Mouse (Mus musculus) midbrain, embryonic 11.5 days (tissue): ENCODE measurements at regions not wholly inside any gene's neighbourhood (a gene's known extent, or its start where the extent isn't known, plus 50 kb on each side); places are given as distances from the start of the nearest gene placed in this dataset.

Experiments used
- ATAC-seq: fragments of 200-750 bp; cut with Nextera tagmentation; 2 replicates; pipeline ENCODE4 v1.8.0; 2017; ENCODE audit warnings: moderate TSS enrichment, moderate library complexity; ENCODE audit not compliant: low FRiP score
- DNase-seq: peaks from one replicate; pipeline ENCODE4 v3.0.0; 2015; ENCODE audit warnings: low spot score; ENCODE audit errors: missing footprints
- H3K27ac ChIP-seq: fragments of 300-500 bp; sonication (generic); 2 replicates; pipeline ENCODE4 v1.5.1; 2014; ENCODE audit warnings: low read depth, low read length
- H3K27me3 ChIP-seq: fragments of 300-500 bp; sonication (generic); 2 replicates; pipeline ENCODE4 v1.6.1; 2014; ENCODE audit warnings: mild to moderate bottlenecking, low read length, moderate library complexity, mixed read lengths; ENCODE audit not compliant: control insufficient read depth, insufficient read depth
- H3K36me3 ChIP-seq: fragments of 300-500 bp; sonication (generic); 2 replicates; pipeline ENCODE4 v1.6.1; 2014; ENCODE audit warnings: mild to moderate bottlenecking, low read length, moderate library complexity, mixed read lengths; ENCODE audit not compliant: control insufficient read depth, insufficient read depth
- H3K4me1 ChIP-seq: fragments of 300-500 bp; sonication (generic); 2 replicates; pipeline ENCODE4 v1.6.1; 2014; ENCODE audit warnings: low read length; ENCODE audit not compliant: control insufficient read depth, insufficient read depth
- H3K4me2 ChIP-seq: fragments of 300-500 bp; sonication (generic); 2 replicates; pipeline ENCODE4 v1.6.1; 2014; ENCODE audit warnings: mild to moderate bottlenecking, moderate library complexity
- H3K4me3 ChIP-seq: fragments of 300-500 bp; sonication (generic); 2 replicates; pipeline ENCODE4 v1.5.1; 2014; ENCODE audit warnings: low read depth, low read length
- H3K9ac ChIP-seq: fragments of 300-500 bp; sonication (generic); 2 replicates; pipeline ENCODE4 v1.6.1; 2014; ENCODE audit warnings: low read length
- H3K9me3 ChIP-seq: fragments of 300-500 bp; sonication (generic); 2 replicates; pipeline ENCODE4 v1.6.1; 2016; ENCODE audit warnings: low read length; ENCODE audit not compliant: control insufficient read depth
- WGBS: fragments of 180-500 bp; shearing (Covaris S2); extraction: QIAGEN DNeasy Blood & Tissue Kit; methylation state at CpG from one replicate; pipeline ENCODE4 v1.1.7; 2014; 5-methylcytosine and 5-hydroxymethylcytosine counted together

- Histone ChIP-seq H3K36me3 (no peaks in the 10 kb centered on the region), H3K27me3 (no peaks in the 10 kb centered on the region), H3K9ac (no peak overlapping the region), H3K27ac (no peak overlapping the region), H3K9me3 (no peaks in the 10 kb centered on the region), H3K4me1 (no peaks in the 10 kb centered on the region), H3K4me3 (no peak overlapping the region), H3K4me2 (no peak overlapping the region)
- 79% methylated on average over 6 of the region's 6 CpGs for WGBS
- DNase-seq (no peak), ATAC-seq (no peak)
These were observed 1005.7 kb upstream of the Nudt12 start for GRCm38 (mm10) chr17:60018752-60019323.

DNA sequence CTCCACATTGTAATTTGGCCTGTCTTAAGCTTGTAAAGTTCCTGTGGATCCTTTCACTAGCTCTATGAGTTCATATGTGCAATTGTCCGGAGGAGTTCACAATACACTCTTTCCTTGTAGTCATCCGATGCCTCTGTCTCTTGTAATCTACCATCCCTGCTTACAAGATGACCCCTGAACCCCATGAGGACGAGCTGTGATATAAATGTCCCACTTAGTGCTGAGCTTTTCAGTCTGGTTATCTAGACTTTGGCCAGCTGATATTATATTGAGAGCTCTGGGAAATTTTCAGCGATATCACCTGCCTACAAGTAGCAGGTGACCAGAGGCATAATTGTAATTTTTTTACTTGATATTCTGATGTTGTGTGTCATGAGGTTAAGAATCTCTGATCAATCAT is 984.8 kb upstream of the Nudt12 start:
- no peak for ATAC-seq
- DNase-seq: no peak
- 80% methylated on average over 4 of the region's 4 CpGs for WGBS

GRCm38 (mm10) chr17:59979325-59979880 is 966.2 kb upstream of the Nudt12 start:
- H3K27me3 ChIP-seq: no peaks in the 10 kb centered on the region
- H3K36me3 ChIP-seq: no peaks in the 10 kb centered on the region
- no peak for ATAC-seq
- H3K9me3 ChIP-seq: no peaks in the 10 kb centered on the region
- no peak overlapping the region for H3K4me2 ChIP-seq
- no peak overlapping the region for H3K4me3 ChIP-seq
- no peak overlapping the region for H3K9ac ChIP-seq
- no peak overlapping the region for H3K27ac ChIP-seq
- H3K4me1 ChIP-seq: no peaks in the 10 kb centered on the region
- DNase-seq: no peak

More for the DNA sequence above, 984.8 kb upstream of the Nudt12 start:
- H3K4me3 ChIP-seq: no peak overlapping the region
- no peak overlapping the region for H3K4me2 ChIP-seq
- no peaks in the 10 kb centered on the region for H3K36me3 ChIP-seq
- no peak overlapping the region for H3K27ac ChIP-seq
- H3K9ac ChIP-seq: no peak overlapping the region
- H3K9me3 ChIP-seq: no peaks in the 10 kb centered on the region
- H3K4me1 ChIP-seq: no peaks in the 10 kb centered on the region
- no peaks in the 10 kb centered on the region for H3K27me3 ChIP-seq

DNA sequence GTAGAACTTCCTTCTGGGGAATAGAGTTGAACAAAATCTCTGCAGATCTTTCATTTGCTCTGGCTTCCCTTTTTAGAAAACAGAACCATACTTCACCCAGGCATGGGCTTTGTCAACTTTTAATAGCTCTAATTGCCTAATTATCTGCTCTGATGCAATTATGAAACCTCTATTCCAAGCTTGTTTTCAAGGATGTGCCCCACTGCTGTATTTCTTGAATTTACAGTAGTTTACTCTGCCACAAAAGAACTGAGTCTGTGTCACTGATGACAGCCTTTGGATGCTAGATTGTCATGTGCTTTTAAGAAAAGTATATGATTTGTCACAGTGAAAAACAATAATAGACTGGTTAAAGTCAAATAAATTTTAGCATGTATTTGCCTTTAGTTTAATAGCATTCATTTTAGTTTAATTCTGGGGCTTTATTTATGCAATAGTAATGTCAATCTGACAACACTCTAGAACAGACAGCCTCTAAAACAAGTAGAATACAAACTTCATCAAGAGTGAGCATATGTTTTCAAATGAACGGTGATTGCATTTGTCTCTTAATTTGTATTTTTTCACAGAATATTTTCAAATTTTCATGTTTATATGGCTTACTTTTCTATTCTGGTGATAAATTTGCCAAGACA is 964.1 kb upstream of the Nudt12 start:
- WGBS: 96% methylated on average over 1 of the region's 1 CpGs
- ATAC-seq: no peak

DNA sequence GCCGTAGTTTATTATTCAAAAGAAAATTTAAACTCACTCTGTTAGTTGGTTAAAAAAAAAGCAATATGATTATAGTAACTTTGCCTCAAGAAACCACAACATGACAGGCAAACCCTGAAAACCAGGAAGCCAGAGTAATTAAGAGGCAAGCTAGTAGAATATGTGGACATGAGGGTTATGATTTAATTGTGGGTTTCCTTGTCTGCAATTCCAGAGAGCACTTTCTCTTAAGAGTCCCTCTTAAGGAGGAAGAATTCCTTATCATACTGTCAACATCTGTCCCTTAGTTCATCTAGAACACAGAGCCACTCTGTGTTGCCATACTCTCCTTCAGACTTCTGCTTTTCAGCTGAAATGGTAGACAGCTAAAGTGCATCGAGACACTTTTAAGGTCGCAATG is 954.2 kb upstream of the Nudt12 start:
- H3K4me1 ChIP-seq: no peaks in the 10 kb centered on the region
- WGBS: 96% methylated on average over 3 of the region's 3 CpGs
- DNase-seq (no peak), ATAC-seq (no peak)
- no peaks in the 10 kb centered on the region for H3K27me3 ChIP-seq
- H3K9ac ChIP-seq: no peak overlapping the region
- no peaks in the 10 kb centered on the region for H3K36me3 ChIP-seq
- H3K9me3 ChIP-seq: no peaks in the 10 kb centered on the region
- H3K27ac ChIP-seq: no peak overlapping the region
- H3K4me2 ChIP-seq: no peak overlapping the region
- H3K4me3 ChIP-seq: no peak overlapping the region

More for the DNA sequence above, 964.1 kb upstream of the Nudt12 start:
- no peaks in the 10 kb centered on the region for H3K36me3 ChIP-seq
- no peaks in the 10 kb centered on the region for H3K4me1 ChIP-seq
- H3K27me3 ChIP-seq: no peaks in the 10 kb centered on the region
- no peak for DNase-seq
- H3K4me3 ChIP-seq: no peak overlapping the region
- no peak overlapping the region for H3K9ac ChIP-seq
- H3K9me3 ChIP-seq: no peaks in the 10 kb centered on the region
- H3K4me2 ChIP-seq: no peak overlapping the region
- no peak overlapping the region for H3K27ac ChIP-seq

DNA sequence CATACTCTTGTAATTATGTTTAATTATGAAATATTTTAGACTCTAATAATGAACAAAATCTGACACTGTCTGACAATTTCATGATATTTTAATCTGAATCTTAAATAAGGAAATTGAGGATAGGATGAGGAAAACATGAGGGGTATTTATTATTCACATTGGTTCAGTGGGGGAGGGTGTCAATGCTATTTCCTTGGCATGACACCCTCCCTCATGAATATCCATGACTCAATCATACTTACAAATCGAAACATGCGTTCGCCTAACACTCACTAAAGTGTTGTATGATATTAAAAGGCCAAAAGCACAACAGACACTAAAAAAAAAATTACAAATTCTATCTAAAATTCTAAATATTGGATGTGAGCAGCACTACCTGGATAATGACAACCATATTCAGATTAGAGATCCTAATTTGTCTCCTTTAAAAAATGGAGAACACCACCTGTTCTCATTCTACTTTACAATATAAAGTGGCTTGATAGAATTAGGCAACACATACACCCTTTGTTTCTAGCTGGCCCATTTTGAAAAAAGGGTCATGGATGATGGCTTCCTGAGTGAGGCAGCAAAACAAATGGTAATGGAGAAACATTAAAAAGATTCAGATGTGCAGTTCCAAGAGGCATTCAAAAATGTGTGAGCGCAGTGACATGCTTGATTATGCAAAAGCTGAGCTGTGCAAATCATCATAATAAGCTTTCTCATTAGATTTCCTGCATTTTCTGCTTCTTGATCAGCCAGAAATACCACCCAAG is 942.3 kb upstream of the Nudt12 start:
- WGBS: 78% methylated on average over 4 of the region's 4 CpGs
- no peaks in the 10 kb centered on the region for H3K9me3 ChIP-seq
- H3K27ac ChIP-seq: no peak overlapping the region
- H3K9ac ChIP-seq: no peak overlapping the region
- H3K36me3 ChIP-seq: no peaks in the 10 kb centered on the region
- H3K4me3 ChIP-seq: no peak overlapping the region
- no peak for DNase-seq
- peak; percentile 62; the same call in 1 of the 2 replicates for ATAC-seq
- no peak overlapping the region for H3K4me2 ChIP-seq
- no peaks in the 10 kb centered on the region for H3K27me3 ChIP-seq
- H3K4me1 ChIP-seq: no peaks in the 10 kb centered on the region

- H3K27ac ChIP-seq: no peak overlapping the region
- no peaks in the 10 kb centered on the region for H3K4me1 ChIP-seq
- H3K9ac ChIP-seq: no peak overlapping the region
- WGBS: 82% methylated on average over 1 of the region's 1 CpGs
- no peak for DNase-seq
- H3K36me3 ChIP-seq: no peaks in the 10 kb centered on the region
- H3K9me3 ChIP-seq: no peaks in the 10 kb centered on the region
- no peak overlapping the region for H3K4me2 ChIP-seq
- no peak overlapping the region for H3K4me3 ChIP-seq
- no peak for ATAC-seq
- no peaks in the 10 kb centered on the region for H3K27me3 ChIP-seq
These were observed 933.3 kb upstream of the Nudt12 start for GRCm38 (mm10) chr17:59946433-59946832.

DNA sequence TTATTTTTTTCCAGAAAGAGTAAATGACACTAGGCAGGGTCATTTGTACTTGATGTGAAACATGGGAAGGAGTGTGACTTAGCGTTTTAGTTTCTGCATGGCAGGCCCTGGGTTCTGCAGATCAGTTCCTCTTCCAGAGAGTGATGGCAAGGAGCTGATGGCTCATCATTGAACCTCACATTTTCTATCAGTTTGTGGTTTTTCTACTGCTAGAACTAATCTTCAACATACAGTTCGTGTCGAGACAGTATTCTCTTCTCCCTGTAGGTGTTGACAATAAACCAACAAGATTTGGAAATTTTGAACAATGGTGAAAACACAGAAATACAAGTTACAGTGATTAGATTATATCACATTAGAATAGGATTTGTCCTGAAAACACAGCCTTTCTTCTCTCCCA is 891.2 kb upstream of the Nudt12 start:
- no peak overlapping the region for H3K9ac ChIP-seq
- WGBS: 88% methylated on average over 3 of the region's 3 CpGs
- H3K4me1 ChIP-seq: no peaks in the 10 kb centered on the region
- DNase-seq (no peak), ATAC-seq (no peak)
- no peaks in the 10 kb centered on the region for H3K9me3 ChIP-seq
- no peaks in the 10 kb centered on the region for H3K36me3 ChIP-seq
- H3K4me3 ChIP-seq: no peak overlapping the region
- no peak overlapping the region for H3K4me2 ChIP-seq
- H3K27ac ChIP-seq: no peak overlapping the region
- no peaks in the 10 kb centered on the region for H3K27me3 ChIP-seq

- no peaks in the 10 kb centered on the region for H3K36me3 ChIP-seq
- H3K4me2 ChIP-seq: no peak overlapping the region
- no peaks in the 10 kb centered on the region for H3K4me1 ChIP-seq
- no peaks in the 10 kb centered on the region for H3K9me3 ChIP-seq
- 86% methylated on average over 4 of the region's 4 CpGs for WGBS
- H3K9ac ChIP-seq: no peak overlapping the region
- no peaks in the 10 kb centered on the region for H3K27me3 ChIP-seq
- H3K4me3 ChIP-seq: no peak overlapping the region
- ATAC-seq: no peak
- H3K27ac ChIP-seq: no peak overlapping the region
- no peak for DNase-seq
These were observed 864.6 kb upstream of the Nudt12 start for GRCm38 (mm10) chr17:59877791-59878190.
